Mouse (Mus musculus) kidney, embryonic 14.5 days (tissue): ENCODE data around the gene Ltb. TPM values are rescaled to one million over a fixed set of nuclear protein-coding genes. Genes with fewer than 3 reads are reported as not detected.

Experiments
- ATAC-seq: fragments of 200-750 bp; cut with Nextera tagmentation; 2 replicates; pipeline ENCODE4 v1.8.0; 2017; ENCODE audit warnings: moderate number of reproducible peaks, mild to moderate bottlenecking, moderate TSS enrichment, moderate library complexity; ENCODE audit not compliant: low FRiP score, low TSS enrichment
- H3K27ac ChIP-seq: fragments of 300-500 bp; sonication (generic); 2 replicates; pipeline ENCODE4 v1.5.1; 2014; ENCODE audit warnings: low read depth, mild to moderate bottlenecking, low read length, moderate library complexity, mixed read lengths
- H3K27me3 ChIP-seq: fragments of 300-500 bp; sonication (generic); 2 replicates; pipeline ENCODE4 v1.6.1; 2014; ENCODE audit warnings: mild to moderate bottlenecking, low read length; ENCODE audit not compliant: control insufficient read depth, insufficient read depth
- H3K36me3 ChIP-seq: fragments of 300-500 bp; sonication (generic); 2 replicates; pipeline ENCODE4 v1.6.1; 2014; ENCODE audit warnings: low read length, mixed read lengths; ENCODE audit not compliant: control insufficient read depth, insufficient read depth
- H3K4me1 ChIP-seq: fragments of 300-500 bp; sonication (generic); 2 replicates; pipeline ENCODE4 v1.6.1; 2014; ENCODE audit warnings: low read length, mixed read lengths; ENCODE audit not compliant: control insufficient read depth, insufficient read depth
- H3K4me2 ChIP-seq: fragments of 300-500 bp; sonication (generic); replicated peaks from 2 replicates; pipeline ENCODE4 v1.6.1; 2014; ENCODE audit warnings: low read depth, mild to moderate bottlenecking, low read length
- H3K4me3 ChIP-seq: fragments of 300-500 bp; sonication (generic); 2 replicates; pipeline ENCODE4 v1.5.1; 2014; ENCODE audit warnings: mild to moderate bottlenecking, low read length
- H3K9ac ChIP-seq: fragments of 300-500 bp; sonication (generic); 2 replicates; pipeline ENCODE4 v1.6.1; 2014; ENCODE audit warnings: low read depth, mild to moderate bottlenecking, low read length, moderate library complexity
- H3K9me3 ChIP-seq: fragments of 300-500 bp; sonication (generic); 2 replicates; pipeline ENCODE4 v1.6.1; 2016; ENCODE audit warnings: low read length; ENCODE audit not compliant: control insufficient read depth
- WGBS: fragments of 180-500 bp; shearing (Covaris S2); extraction: QIAGEN DNeasy Blood & Tissue Kit; methylation state at CpG from one replicate; pipeline ENCODE4 v1.1.7; 2014; 5-methylcytosine and 5-hydroxymethylcytosine counted together
- microRNA-seq: library from miRNA; unstranded; fragments of <30 nt; microRNA quantifications from one replicate; pipeline ENCODE4, GENCODE M21; 2016
- polyA plus RNA-seq: library from polyadenylated mRNA; unstranded; fragments of >200 nt; fragmentation: Nextera tagmentation; extraction: Ambion mirVana; gene quantifications from 2 replicates; pipeline ENCODE4 v1.2.1, GENCODE M21; 2014

Ltb gene
- polyA plus RNA-seq, 1 experiment from 2014 or later = 0.34 TPM

DNA sequence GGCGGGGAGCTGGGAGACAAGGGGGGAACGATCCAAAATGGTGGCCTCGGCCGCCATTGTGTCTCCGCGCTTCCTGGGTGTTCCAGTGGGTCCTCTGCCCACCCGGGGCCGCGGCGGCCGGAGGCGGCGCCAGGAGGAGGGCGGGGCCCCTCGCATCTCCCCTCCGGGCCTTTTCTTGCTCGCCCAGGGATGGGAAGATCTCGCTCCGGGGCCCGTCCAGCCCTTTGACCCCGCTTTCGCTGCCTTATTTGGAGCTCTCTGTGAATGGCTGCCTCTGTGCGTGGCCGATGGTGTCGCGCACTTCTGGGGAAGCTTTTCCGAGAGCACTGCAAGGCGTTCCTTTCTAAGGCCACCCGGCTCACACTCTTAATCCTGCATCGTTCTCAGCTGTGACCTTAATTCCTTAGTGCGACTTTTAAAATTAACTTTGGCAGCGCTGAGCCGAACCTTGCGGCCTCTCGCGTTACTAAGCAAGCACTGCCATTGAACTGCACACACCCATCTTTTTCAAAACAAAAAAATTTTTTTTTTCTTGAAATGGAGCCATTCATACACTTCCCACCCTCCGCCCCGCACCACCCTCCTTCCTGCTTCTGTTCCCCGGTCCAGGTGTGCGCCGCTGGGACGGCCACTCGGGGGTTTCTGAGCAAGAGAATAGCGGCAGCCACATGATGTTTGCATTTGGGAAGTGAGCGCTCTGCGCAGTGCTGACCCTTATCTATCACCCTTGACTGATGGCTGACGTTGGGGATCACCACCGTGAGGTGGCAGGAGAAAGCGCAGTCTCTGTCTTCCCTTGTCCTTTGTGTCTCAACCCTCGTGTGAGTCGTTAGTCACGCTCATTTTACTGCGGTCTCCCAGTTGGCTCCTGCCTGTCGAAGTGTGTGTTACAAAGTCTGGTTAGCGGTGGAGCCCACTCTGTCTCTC, 48.0 kb downstream of the Ltb start:
- H3K4me3 ChIP-seq = peak overlapping the region; percentile 85
- no peaks in the 10 kb centered on the region for H3K9me3 ChIP-seq
- ATAC-seq = peak; percentile 52
- no peaks in the 10 kb centered on the region for H3K27me3 ChIP-seq
- H3K4me1 ChIP-seq = peaks cover 32% of the 10 kb centered on the region
- under 1% methylated on average over 48 of the region's 55 CpGs for WGBS
- H3K9ac ChIP-seq = peak overlapping the region; percentile 99
- H3K36me3 ChIP-seq = peaks cover 43% of the 10 kb centered on the region
- H3K27ac ChIP-seq = peak overlapping the region; percentile 99
- H3K4me2 ChIP-seq = peak overlapping the region; percentile 93

DNA sequence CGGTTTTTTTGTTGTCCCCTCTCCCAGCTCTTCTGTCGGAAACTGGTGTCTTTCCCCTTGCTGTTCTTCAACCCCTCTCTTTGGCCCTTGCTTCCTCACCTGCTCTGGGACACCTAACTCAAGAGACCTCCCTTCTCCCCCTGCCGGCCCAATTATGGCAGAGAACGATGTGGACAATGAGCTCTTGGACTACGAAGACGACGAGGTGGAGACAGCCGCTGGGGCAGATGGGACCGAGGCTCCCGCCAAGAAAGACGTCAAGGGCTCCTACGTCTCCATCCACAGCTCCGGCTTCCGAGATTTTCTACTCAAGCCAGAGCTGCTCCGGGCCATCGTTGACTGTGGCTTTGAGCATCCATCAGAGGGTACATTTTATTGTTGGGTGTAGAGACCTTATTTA, 48.8 kb downstream of the Ltb start:
- ATAC-seq = no peak
- WGBS = 1% methylated on average over 16 of the region's 16 CpGs

DNA sequence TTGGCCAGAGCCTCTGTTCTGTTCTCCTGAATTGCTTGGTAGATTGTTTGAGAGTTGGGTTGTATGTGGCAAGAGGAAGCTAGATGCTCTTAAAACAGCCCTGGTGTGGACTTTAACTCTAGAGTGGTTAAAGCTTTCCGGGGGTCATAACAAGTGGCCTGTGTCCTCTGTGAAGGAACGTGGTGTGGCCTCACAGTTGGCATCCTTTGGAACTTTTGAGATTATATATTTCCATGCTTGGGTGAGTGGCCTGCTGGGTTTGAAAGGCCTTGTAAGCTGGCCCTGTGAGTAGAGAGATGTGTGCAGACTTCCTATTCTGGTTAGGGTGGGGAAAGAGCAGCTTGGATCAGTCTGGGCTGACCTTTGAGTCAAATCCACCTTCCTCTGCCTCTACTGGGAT, 50.8 kb downstream of the Ltb start:
- Histone ChIP-seq H3K4me3 (peak overlapping the region; percentile 85; the same call in 1 of the 2 replicates), H3K27me3 (no peaks in the 10 kb centered on the region), H3K9ac (peak overlapping the region; percentile 99; the same call in 1 of the 2 replicates), H3K9me3 (no peaks in the 10 kb centered on the region), H3K36me3 (peaks cover 70% of the 10 kb centered on the region), H3K4me2 (peak overlapping the region; percentile 93), H3K27ac (no peak overlapping the region), H3K4me1 (peaks cover 42% of the 10 kb centered on the region)
- 49% methylated on average over 2 of the region's 2 CpGs for WGBS
- ATAC-seq = no peak

More for the DNA sequence above, 48.8 kb downstream of the Ltb start:
- peak overlapping the region; percentile 85 for H3K4me3 ChIP-seq
- H3K27ac ChIP-seq = peak overlapping the region; percentile 99
- peak overlapping the region; percentile 93 for H3K4me2 ChIP-seq
- peaks cover 39% of the 10 kb centered on the region for H3K4me1 ChIP-seq
- H3K27me3 ChIP-seq = no peaks in the 10 kb centered on the region
- H3K9me3 ChIP-seq = no peaks in the 10 kb centered on the region
- peaks cover 51% of the 10 kb centered on the region for H3K36me3 ChIP-seq
- H3K9ac ChIP-seq = peak overlapping the region; percentile 99

Small RNA genes within 50 kb of the gene (microRNA-seq; reads per million reads assigned to microRNA genes)
- not detected for gene Mir6973a
- not detected for gene Mir6974
- 2.5 reads per million, percentile 8 among the genes with 10 or more reads in this experiment for gene Mir6975

Other genes starting within 250 kb of the Ltb start
- 0.54 and 0.80 TPM in 2 replicates for gene Hspa1b, start 235.2 kb upstream of the Ltb start, polyA plus RNA-seq
- not detected in 2 replicates for gene Gm20481, start 224.5 kb upstream of the Ltb start, polyA plus RNA-seq
- 4.3 and 4.8 TPM in 2 replicates for gene Hspa1a, start 222.3 kb upstream of the Ltb start, polyA plus RNA-seq
- 0.79 and 1.3 TPM in 2 replicates for gene Hspa1l, start 221.7 kb upstream of the Ltb start, polyA plus RNA-seq
- 240 and 246 TPM in 2 replicates for gene Lsm2, start 212.6 kb upstream of the Ltb start, polyA plus RNA-seq
- gene Vars, start 193.5 kb upstream of the Ltb start, polyA plus RNA-seq = 96.4 and 137 TPM in 2 replicates
- gene Vwa7, start 177.9 kb upstream of the Ltb start, polyA plus RNA-seq = 0.13 and 0.28 TPM in 2 replicates
- gene Sapcd1, start 166.4 kb upstream of the Ltb start, polyA plus RNA-seq = 6.6 and 10.9 TPM in 2 replicates
- gene Msh5, start 147.7 kb upstream of the Ltb start, polyA plus RNA-seq = 4.9 and 5.9 TPM in 2 replicates
- gene Clic1, start 144.5 kb upstream of the Ltb start, polyA plus RNA-seq = 72.1 and 172 TPM in 2 replicates
- gene Ddah2, start 135.4 kb upstream of the Ltb start, polyA plus RNA-seq = 355 and 422 TPM in 2 replicates
- gene Ly6g6c, start 129.1 kb upstream of the Ltb start, polyA plus RNA-seq = 0.20 and 0.30 TPM in 2 replicates
- gene Mpig6b, start 128.3 kb upstream of the Ltb start, polyA plus RNA-seq = 0.36 and 0.46 TPM in 2 replicates
- gene Ly6g6e, start 117.5 kb upstream of the Ltb start, polyA plus RNA-seq = 0.81 and 1.3 TPM in 2 replicates
- gene Ly6g6d, start 116.4 kb upstream of the Ltb start, polyA plus RNA-seq = 4.3 and 4.8 TPM in 2 replicates
- gene Ly6g6f, start 108.8 kb upstream of the Ltb start, polyA plus RNA-seq = 0.31 and 0.34 TPM in 2 replicates
- 73.9 and 85.7 TPM in 2 replicates for gene Abhd16a, start 105.2 kb upstream of the Ltb start, polyA plus RNA-seq
- not detected in 2 replicates for gene Ly6g5c, start 86.2 kb upstream of the Ltb start, polyA plus RNA-seq
- gene Ly6g5b, start 79.0 kb upstream of the Ltb start, polyA plus RNA-seq = 1.2 and 1.3 TPM in 2 replicates
- gene Gpank1, start 73.0 kb upstream of the Ltb start, polyA plus RNA-seq = 19.4 and 20.8 TPM in 2 replicates
- gene Csnk2b, start 72.4 kb upstream of the Ltb start, polyA plus RNA-seq = 325 and 334 TPM in 2 replicates
- gene D17H6S53E, start 68.1 kb upstream of the Ltb start, polyA plus RNA-seq = 9.4 and 10.0 TPM in 2 replicates
- 9.7 and 10.4 TPM in 2 replicates for gene Apom, start 62.4 kb upstream of the Ltb start, polyA plus RNA-seq
- 82.6 and 99.0 TPM in 2 replicates for gene Bag6, start 59.3 kb upstream of the Ltb start, polyA plus RNA-seq
- gene Prrc2a, start 29.5 kb upstream of the Ltb start, polyA plus RNA-seq = 248 and 262 TPM in 2 replicates
- 9.7 and 10.9 TPM in 2 replicates for gene Aif1, start 18.4 kb upstream of the Ltb start, polyA plus RNA-seq
- 12.2 and 15.9 TPM in 2 replicates for gene Lst1, start 6.0 kb upstream of the Ltb start, polyA plus RNA-seq
- not detected in 2 replicates for gene Tnf, start 7.6 kb downstream of the Ltb start, polyA plus RNA-seq
- gene Lta, start 10.9 kb downstream of the Ltb start, polyA plus RNA-seq = 0.14 TPM in 1 of 2 replicates, not detected in the other
- 0.89 TPM in 1 of 2 replicates, not detected in the other for gene Gm16181, start 26.4 kb downstream of the Ltb start, polyA plus RNA-seq
- 5.3 and 6.4 TPM in 2 replicates for gene Atp6v1g2, start 39.2 kb downstream of the Ltb start, polyA plus RNA-seq
- gene Nfkbil1, start 41.4 kb downstream of the Ltb start, polyA plus RNA-seq = 3.3 and 6.0 TPM in 2 replicates
- 525 and 616 TPM in 2 replicates for gene Ddx39b, start 47.3 kb downstream of the Ltb start, polyA plus RNA-seq
- 38.3 and 42.8 TPM in 2 replicates for gene H2-D1, start 68.3 kb downstream of the Ltb start, polyA plus RNA-seq
- gene H2-Q1, start 126.0 kb downstream of the Ltb start, polyA plus RNA-seq = not detected in 2 replicates
- gene H2-Q2, start 147.8 kb downstream of the Ltb start, polyA plus RNA-seq = 0.24 and 0.37 TPM in 2 replicates
- 3.2 and 3.6 TPM in 2 replicates for gene H2-Q4, start 185.2 kb downstream of the Ltb start, polyA plus RNA-seq
- gene H2-Q6, start 230.4 kb downstream of the Ltb start, polyA plus RNA-seq = 2.2 and 2.8 TPM in 2 replicates
- gene H2-Q7, start 244.7 kb downstream of the Ltb start, polyA plus RNA-seq = 11.6 and 15.4 TPM in 2 replicates